Mouse (Mus musculus) heart, adult 9 months (tissue): ENCODE results near the gene Gm5478.
"Not testable (repeated sequence)": the region's sequence is repeated elsewhere in the genome, so short reads cannot be mapped to it uniquely, and the experiment has no call there.

ENCODE experiments used
- DNase-seq, 2 experiments: peaks; one replicate each; pipeline ENCODE4 v3.0.0; 2022; ENCODE audit warnings: low spot score in 2 of 2

Gm5478 gene

DNA sequence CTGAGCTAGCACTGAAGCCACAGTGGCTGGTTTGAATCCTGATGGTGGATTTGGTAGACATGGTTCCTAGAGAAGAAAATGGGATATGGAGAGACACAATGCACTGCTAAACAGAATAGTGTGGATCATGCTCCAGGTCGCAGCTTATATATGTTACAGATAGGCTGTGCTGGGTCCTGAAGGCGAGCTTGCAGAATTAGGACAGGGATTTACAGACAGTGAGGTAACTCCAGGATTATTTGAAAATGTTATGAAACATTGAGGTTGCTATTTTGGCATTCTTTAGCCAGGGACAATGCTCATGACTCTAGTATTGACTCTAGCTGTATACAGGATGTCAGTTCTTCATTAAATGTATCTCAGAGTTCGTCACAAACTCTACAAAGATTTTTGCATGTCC, at the start of gene Gm5478:
Gene Gm5478, minus strand, starts transcription at position 101 of the 400 bp plus-strand sequence.
- DNase-seq = no peak

DNA sequence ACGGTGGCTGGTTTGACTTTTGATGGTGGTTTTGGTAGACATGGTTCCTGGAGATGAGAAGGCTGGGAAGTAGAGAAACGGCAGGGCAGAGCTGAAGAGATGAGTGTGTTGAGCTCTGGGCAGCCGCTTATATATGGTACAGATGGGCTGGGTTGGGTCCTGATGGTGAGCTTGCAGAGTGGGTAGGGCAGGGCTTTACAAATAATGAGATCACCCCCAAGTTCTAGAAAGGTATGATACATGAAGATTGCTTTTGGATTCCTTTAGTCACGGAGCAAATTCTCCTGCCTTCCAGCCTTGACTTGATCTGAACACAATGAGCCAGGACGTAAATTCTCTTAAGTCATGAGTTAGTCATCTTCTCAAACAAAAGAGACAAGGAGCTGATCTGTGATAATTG, 47.0 kb upstream of the Gm5478 start, which contains the start of gene Krt6a:
Gene Krt6a, minus strand, starts transcription at position 101 of the 400 bp plus-strand sequence.
- no peak for DNase-seq

DNA sequence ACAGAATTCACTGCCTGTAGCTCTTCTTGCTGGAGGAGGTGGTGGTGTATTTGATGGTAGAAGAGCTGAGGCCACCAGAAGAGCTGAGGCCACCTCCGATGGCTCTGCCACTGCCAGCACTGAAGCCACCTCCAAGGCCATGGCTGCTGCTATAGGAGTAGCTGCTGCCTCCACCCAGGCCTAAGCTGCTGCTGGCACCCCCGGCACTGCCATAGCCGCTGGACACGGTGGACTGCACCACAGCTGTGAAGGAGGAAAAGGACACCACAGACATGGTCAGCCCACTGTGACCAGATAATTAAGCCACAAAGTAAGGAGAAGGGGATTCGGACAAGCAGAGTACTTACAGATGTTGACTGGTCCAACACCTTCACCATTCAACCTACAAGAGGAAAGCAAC, 43.3 kb upstream of the Gm5478 start:
- DNase-seq = not testable (repeated sequence)

DNA sequence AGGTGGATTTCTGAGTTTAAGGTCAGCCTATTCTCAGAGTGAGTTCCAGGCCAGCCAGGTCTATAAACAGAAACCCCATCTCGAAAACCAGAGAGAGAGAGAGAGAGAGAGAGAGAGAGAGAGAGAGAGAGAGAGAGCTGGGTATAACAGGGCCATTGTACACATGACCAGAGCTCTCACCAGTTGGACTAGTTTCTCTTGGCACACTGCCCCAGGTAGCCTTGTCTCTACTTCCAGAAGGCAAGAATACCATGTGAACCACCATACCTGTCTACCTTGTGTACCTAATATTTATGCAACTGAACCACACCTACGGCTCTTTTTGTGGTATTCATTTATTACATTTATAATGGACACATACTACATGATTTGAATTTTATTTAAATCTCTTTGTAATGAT, 41.0 kb upstream of the Gm5478 start:
- DNase-seq = no peak

DNA sequence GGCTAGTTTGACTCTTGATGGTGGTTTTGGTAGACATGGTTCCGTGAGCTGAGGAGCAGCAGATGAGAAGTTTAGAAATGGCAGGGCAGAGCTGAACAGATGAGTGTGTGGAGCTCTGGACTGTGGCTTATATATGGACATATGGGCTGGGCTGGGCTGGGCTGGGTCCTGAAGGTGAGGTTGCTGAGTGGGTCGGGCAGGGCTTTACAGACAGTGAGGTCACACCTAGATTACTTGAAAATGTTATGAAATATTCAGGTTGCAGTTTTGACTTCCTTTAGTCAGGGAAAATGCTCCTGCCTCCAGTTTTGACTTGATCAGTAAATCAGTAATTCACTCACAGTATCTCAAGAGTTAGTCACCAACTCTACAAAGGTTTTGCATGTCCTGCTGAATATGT, 33.0 kb upstream of the Gm5478 start, which contains the start of gene Krt6b:
Gene Krt6b, minus strand, starts transcription at position 101 of the 400 bp plus-strand sequence.
- DNase-seq = no peak

DNA sequence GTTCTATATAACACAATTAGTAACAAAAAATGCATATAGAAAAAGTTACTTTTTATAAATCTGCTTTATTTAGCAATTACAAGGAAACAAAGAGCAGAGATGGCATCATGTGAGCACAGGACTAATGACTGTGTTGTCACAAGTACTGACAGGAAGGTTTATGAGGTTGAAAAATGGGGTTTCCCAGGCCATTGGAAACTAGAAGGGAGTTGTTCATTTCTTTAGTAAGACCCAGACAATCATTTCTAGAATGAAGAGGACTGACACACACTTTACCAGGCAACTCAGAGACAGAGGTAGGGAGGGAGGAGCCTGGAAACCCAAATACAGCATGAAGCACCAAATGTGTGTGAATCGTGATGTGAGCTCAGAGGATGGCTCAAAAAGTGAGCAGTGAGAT, 28.8 kb upstream of the Gm5478 start:
- no peak for DNase-seq

DNA sequence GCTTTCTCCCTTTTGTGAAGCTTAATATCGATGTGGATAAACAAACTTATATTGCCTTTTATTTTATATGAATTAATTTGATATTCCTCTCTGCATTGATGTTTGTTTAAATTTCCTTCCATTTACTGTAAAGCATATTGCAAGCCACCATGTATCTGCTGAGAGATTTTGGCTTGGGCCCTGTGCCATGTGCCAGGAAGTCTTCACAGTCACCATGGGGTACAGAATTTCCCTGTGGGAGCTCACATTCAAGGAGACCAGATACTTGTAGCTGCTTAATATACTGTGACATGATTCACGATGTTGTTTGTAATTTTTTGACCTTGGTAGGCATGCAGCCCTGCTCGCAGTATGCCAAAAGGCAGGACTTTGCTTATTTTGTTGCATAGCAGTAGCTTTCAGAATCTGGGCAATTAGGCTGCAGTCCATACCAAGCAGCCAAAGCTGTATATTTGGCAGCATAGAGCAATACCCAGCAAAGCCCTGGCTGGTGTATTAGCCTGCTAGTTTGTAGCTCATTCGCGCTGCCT, 5.6 kb upstream of the Gm5478 start:
- no peak for DNase-seq

DNA sequence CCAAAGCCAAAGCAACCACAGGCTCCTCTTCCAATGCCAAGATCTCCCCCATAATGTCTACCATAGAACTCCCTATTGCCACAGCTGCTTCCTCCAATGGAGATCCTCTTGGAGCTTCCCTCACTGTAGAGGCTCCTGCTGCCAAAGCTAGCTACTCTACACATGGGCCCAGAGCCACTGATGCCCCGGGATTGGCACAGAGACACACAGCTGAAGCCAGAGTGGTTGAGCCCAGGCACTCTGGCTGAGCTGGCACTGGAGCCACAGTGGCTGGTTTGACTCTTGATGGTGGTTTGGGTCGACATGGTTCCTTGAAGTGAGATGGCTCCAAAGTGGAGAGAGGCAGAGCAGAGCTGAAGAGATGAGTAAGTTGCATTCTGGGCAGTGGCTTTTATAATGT, 19.3 kb downstream of the Gm5478 start, which contains the start of gene Gm5414:
Gene Gm5414, minus strand, starts transcription at position 305 of the 400 bp plus-strand sequence.
- no peak for DNase-seq

DNA sequence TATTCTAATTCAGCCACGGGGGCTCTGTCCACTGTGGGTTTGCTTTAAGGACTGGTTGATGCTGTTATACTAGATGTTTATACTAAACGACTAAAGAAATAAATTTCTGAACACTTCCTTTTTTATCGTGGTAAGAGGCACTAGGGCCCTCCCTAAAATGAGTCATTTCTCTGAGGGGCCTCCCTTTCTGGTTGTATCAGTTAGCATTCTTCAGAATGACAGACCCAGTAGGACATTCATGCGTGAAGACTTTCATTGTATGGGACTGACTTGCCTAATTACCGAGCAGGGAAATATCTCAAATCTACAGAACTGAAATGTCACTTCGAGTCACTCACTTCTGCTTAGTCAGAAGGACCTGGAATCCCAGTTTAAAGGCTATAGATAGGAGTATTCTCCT, 48.1 kb downstream of the Gm5478 start:
- no peak for DNase-seq
